Mouse (Mus musculus) retina, embryonic 14.5 days (tissue): ENCODE data around the gene Smim27.

Experiments used
- DNase-seq: peaks from one replicate; pipeline ENCODE4 v3.0.0-alpha.2; 2015; ENCODE audit warnings: low spot score

Smim27 gene

DNA sequence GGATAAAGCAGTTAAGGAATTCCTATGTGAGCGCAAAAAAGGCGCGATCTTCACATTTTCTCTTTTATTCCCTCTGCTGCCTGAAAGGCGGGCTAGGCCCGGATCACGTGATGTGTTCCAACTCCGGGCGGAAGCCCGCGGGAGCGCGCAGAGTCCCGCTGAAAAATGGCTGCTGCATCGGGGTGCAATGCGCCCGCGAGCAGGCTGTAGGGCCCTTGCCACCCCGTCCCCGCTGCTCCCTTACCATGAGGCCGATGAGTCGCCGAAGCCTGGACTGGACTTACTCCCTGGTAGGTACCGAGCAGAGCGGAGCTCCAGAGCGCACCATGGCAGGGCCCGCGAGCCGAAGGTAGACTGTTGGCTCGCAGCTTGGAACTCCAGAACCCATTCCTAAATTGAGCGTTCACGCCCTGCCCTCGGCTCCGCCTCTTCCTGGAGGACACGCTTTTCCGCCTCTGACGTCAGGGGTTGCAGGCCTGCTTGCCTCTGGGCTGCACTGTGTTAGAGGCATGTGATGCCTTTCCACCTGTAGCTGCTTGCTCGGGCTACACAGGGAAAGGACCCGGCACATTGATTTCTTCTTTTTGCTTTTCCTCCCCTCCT lies at the start of gene Smim27, which contains the start of gene Topors:
Smim27 (plus strand) TSS at position 150 of the 603 bp plus-strand sequence.
Topors (minus strand) TSS at position 421 of the 603 bp plus-strand sequence.
- peak; percentile 95 for DNase-seq

GRCm38 (mm10) chr4:40220437-40220836 lies 48.9 kb upstream of the Smim27 start:
- DNase-seq = peak; percentile 16

- DNase-seq = no peak
Observed at GRCm38 (mm10) chr4:40221004-40221760, 48.2 kb upstream of the Smim27 start.

- DNase-seq = no peak
Observed at GRCm38 (mm10) chr4:40221876-40222585, 47.3 kb upstream of the Smim27 start.

DNA sequence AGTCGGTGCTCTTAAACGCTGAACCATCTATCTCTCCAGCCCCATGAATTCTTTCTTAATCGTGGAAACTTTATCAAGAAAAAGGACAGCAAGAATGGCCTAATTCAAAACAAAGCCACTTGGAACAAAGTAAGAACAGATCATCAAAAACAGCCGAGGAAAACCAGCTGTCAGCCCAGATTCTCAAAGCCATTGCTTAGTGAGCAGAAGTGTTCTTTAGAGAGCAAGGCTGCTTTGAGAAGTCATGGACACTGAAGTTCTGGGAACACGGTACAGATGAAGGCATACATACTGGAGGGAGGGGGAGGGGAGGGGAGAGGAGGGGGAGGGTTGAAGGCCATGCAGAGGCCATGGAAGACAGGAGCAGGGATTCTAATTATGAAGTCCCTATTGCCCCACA lies 43.3 kb upstream of the Smim27 start:
- DNase-seq = no peak

DNA sequence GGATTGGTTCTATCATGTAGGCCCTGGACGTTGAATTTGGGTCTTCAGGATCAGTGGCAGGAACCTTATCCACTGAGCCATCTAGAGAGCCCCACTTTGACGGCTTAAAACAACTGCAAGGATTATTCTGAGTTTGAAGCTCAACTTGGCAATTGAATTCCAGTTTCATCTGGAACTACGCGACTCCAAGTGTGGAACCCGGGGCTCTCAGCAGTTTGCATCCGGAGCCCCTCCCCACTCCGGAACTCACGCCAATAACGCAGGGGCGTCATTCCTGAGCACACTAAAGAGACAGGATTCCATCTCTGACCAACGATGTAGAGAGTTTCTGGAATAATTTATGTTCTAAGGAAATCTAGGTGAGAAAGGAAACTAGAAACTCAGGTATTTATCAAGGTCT lies 42.2 kb upstream of the Smim27 start:
- DNase-seq = no peak

DNA sequence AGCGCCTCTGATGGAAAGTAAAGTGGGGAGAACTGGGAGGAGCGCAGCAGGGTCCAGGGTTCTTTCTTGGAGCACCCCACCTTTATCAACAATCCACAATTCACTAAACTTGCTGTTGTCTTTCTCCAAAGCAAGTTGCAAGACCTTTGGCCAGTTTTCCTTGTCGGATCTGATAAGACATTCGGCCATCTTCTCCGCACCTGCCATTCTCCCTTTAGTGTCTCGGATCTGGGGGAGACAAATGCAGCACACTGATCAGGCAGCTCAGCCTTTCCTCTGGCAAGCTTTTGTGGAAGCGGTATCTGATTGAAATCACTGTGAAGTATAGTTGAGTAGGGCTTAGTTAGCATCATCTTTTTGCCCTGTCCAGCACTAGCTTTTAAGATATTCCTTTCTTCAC lies 41.5 kb upstream of the Smim27 start:
- no peak for DNase-seq

DNA sequence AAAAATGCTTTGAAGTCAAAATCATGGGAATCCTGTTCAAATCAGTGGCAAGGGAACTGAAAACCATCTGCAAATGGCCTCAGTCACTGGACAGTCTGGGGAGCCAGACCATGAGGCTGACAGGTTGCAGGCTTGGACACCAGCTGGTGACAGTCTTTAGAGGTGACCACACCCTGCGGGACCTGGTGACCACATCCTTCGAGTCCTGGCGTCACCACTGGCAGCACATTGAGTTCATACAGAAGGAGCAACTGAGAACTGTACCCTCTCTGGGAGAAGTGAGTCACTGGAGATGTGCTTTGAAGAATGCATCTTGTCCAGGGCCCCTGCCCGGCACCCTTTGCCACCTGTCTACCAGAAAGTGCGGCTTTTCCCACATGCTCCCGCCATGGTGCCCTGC lies 39.7 kb upstream of the Smim27 start:
- DNase-seq = no peak

GRCm38 (mm10) chr4:40233062-40233664 lies 36.2 kb upstream of the Smim27 start:
- no peak for DNase-seq

GRCm38 (mm10) chr4:40234256-40234655 lies 35.1 kb upstream of the Smim27 start:
- DNase-seq = no peak

DNA sequence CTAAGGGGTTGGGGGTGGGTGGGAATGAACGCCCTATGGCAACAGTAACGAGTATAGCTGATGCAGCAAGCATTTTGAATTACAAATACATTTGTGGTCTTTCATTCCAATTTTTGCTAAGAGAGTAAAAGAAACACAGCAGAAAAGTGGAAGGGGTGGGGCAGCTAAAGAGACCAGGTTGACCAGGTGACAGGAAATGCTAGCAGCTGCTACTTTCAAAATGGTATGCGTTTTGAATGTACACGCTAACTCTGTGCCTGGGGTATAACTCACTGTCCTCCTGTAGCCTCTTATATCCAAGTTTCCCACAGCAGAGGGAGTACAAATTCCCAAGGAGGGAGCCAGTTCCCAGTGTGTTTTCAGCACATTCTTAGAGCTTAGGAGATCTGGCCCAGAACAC lies 32.5 kb upstream of the Smim27 start:
- DNase-seq = no peak

DNA sequence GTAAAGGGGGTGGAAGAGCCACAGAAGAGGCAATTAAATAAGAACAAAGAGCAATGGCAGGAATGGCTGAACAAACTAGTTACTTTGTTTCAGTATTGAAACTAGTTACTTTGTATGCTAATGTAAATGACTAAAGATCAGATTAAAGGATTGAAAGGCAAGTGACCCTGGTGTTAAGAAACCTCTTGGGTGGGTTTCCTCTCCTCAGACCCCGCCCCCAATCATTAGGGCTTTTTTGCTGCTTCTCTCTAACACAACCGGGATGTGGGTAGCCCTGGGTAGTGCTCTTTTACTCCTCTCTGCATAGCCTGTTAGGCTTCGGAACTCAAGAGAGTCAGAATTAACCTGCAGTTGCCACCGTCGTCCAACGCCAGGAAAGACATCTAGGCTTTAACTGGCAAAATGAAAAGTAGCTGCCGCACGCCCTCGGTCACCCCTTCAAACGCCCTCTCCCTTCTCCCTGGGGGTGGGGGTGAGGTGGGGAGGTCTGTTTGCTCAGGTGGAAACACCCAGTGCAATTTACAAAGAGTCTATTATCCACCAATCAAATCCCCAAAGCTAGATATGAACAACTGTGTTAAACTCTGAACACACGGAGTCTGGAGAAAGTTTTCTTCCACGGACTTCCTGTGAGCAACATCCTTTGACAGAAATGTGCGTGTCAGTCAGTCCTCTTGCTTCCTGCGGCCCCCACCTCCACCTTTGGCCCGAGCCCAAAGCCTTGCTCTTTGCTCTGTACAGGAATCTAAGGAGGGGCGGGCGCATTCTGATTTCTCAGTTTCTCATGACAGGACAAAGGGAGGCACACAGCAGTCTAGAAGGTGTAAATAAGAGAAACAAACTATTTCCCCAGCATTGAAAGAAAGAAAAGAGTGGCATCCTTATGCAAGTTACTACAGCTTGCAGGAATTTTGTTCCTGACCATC lies 30.6 kb upstream of the Smim27 start:
- peak; percentile 28 for DNase-seq

- DNase-seq = peak; percentile 54
Observed at GRCm38 (mm10) chr4:40239409-40240271, 29.7 kb upstream of the Smim27 start, which contains the start of gene Ddx58. Ddx58 (minus strand) TSS chr4:40239828.

- DNase-seq = no peak
Observed at GRCm38 (mm10) chr4:40240272-40240744, 29.1 kb upstream of the Smim27 start.

DNA sequence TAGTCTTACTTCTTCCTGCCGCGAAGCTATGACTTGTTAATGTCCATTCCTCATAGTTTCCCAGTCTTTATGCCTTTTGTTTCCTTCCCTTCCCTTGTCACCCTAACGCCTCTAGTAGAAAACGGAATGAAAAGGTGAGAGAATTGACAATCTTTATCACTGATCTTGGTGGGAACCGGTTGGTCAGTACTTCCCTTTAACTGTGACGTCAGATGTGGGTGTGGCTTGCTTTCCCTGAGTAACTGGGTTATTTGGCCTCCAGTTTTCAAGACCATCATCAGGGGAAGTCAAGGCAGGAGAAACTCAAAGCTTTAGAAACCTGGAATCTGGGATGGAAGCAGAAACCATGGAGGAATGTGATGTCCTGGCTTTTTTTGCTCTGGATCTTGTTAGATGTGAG lies 27.5 kb upstream of the Smim27 start:
- no peak for DNase-seq

- DNase-seq = no peak
Observed at GRCm38 (mm10) chr4:40243006-40243405, 26.4 kb upstream of the Smim27 start.

DNA sequence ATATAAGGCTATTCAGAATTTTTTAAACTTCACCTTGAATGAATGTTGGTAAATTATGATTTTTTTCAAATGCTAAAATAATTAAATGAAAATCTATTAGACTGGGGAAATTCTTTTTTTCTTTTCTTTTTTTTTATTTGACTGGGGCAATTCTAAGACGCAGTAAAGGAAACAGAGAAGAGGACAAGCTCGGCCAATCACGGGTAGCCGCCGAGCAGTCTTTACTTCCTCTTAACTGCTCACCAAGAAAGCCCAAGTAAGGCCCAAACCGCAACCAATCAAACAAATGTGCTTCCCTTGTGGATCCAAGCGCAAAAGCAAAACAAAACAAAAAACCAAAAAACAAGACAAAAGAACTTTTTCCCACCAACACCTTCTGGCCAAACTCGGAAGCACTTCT lies 25.3 kb upstream of the Smim27 start:
- no peak for DNase-seq

- no peak for DNase-seq
Observed at GRCm38 (mm10) chr4:40250984-40251383, 18.4 kb upstream of the Smim27 start.

DNA sequence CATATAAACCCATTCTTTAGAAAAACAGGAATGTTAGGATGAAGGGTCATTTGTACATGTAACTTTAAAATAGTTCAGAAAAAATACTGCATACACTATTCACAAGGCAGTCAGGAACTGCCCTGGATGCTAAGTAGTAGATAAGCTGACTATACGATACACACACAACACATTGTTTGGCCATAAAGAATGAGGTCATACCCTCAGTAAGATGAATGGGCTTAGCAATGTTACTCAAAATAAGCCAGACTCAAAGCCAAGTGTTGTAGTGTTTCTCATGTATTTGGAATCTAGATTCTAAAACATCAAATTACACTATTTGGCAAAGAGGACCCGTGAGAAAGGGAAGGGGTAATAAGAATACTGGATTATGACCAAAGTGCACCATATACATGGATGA lies 15.6 kb upstream of the Smim27 start:
- DNase-seq = no peak

- no peak for DNase-seq
Observed at GRCm38 (mm10) chr4:40254385-40255103, 14.8 kb upstream of the Smim27 start.
